Mouse (Mus musculus) heart, postnatal 36 days (tissue): ENCODE measurements at regions not wholly inside any gene's neighbourhood (a gene's known extent, or its start where the extent isn't known, plus 50 kb on each side); places are given as distances from the start of the nearest gene placed in this dataset.

ENCODE experiments used
- DNase-seq, 2 experiments: peaks; one replicate each; pipeline ENCODE4 v3.0.0; 2021 to 2022
- intact Hi-C: fragments of 180-260 bp; cut with DNase I; formaldehyde crosslinking; loops from one replicate; pipeline ENCODE4 v1.15.1; 2025

DNA sequence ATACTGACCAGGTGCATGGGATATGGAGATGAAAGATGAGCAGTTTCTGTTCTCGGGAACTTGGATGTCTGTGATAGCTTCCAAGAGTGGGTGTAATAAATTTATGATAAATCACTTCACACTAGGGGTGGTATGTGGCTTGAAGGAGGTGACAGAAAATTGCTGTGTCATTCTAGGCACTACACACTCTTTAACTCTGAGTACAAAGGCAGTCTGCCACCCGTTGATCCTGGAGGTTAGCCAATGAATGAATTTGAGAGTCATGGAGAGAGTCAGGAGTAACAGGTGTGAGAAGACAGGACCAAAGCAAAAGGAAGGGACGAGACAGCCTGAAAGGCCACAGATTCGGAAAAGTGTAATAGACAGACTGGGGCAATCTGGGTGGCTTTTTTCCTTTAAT is 54.7 kb upstream of the Bmper start:
- intact Hi-C loops, result no loop called here
- no peak for DNase-seq

DNA sequence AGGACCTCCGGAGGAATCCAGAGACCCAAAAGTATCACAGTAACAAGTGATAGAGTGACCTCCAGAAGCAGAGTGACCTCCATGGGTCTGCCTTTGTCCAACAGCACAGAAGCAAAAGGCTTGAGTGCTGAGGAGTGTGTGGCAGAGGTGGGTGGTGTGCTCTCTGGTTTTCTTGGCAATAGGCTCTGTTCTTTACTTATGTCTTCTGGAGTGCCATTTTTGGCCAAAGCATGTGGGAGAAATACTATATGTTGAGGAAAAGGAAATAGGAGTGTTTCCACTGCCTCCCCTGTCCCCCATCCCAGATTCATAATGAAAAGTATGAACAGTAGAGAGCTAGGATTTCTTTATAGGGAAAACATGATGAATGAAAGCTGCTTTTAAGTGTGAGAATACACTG is 51.5 kb upstream of the Bmper start:
- intact Hi-C loops, result no loop called here
- DNase-seq, result no peak
